Mouse (Mus musculus): Measurements from ENCODE around the gene Ost4. TPM values are rescaled to one million over a fixed set of nuclear protein-coding genes. Genes with fewer than 3 reads are reported as not detected.

Gene Ost4
- polyA plus RNA-seq, 1 experiment from 2014 or later = 472 TPM

GRCm38 (mm10) chr5:30934725-30935461, 27.3 kb upstream of the Ost4 start:
- H3K9me3 ChIP-seq (ENCODE audit: low read depth, low read length) = no peaks in the 10 kb centered on the region
- no peak overlapping the region for H3K4me3 ChIP-seq (ENCODE audit: low read depth, low read length)
- no peak for DNase-seq
- no peak for ATAC-seq (ENCODE audit: insufficient read depth)
- H3K4me1 ChIP-seq (ENCODE audit: insufficient read depth) = no peaks in the 10 kb centered on the region
- 90% methylated on average over 5 of the region's 5 CpGs for WGBS
- no peaks in the 10 kb centered on the region for H3K36me3 ChIP-seq (ENCODE audit: insufficient read depth)
- no peak overlapping the region for H3K9ac ChIP-seq
- H3K4me2 ChIP-seq = no peak overlapping the region
- H3K27ac ChIP-seq (ENCODE audit: low read depth) = no peak overlapping the region
- H3K27me3 ChIP-seq (ENCODE audit: insufficient read depth, low read length) = no peaks in the 10 kb centered on the region
- TF ChIP-seq CTCF (IDR thresholded peaks at IDR 0.05; ENCODE audit: low read depth) = peak; percentile 15; the same call in 1 of the 2 replicates

DNA sequence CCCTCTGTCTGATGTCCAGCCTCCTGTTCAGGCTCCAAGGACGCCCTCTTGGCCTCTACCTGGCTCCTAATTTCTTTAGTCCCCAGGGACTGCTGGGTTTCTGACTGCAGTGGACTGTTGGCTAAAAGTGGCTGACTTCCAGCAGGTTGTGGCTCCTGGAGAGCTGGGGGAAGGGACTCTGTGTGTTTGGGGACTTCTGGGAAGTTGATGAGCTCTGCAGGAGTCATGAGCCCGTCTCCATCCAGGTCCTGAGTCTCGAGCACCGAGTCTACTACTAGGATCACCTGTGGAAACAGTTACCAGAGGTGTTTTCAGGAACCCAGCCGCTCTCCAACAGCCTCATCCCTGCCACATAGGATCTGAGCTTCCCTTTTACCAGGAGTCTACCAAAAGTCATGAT, 26.1 kb upstream of the Ost4 start:
- no peak for ATAC-seq (ENCODE audit: insufficient read depth)
- 60% methylated on average over 5 of the region's 5 CpGs for WGBS

DNA sequence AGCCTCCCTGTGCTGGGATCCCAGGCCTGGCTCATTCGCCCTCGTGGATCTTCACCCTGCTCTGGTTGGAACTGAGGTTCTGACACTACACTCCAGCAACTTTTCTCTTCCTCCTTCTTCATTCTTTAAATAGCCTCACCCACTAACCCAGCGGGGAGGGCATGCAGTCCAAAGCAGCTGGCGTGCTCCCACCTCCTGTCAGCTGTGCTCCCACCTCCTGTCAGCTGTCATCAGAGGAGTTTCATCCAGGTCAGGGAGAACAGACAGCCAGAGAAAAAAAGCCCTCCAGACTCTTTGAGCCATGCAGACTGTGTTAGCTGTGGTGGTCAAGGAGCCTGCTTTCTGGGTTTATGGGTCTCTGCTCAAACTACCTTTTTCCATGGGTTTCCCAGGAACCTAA, 23.8 kb upstream of the Ost4 start:
- H3K9ac ChIP-seq = no peak overlapping the region
- no peak for TF ChIP-seq CTCF (IDR thresholded peaks at IDR 0.05; ENCODE audit: low read depth)
- no peak overlapping the region for H3K4me3 ChIP-seq (ENCODE audit: low read depth, low read length)
- H3K4me2 ChIP-seq = no peak overlapping the region
- H3K4me1 ChIP-seq (ENCODE audit: insufficient read depth) = no peaks in the 10 kb centered on the region
- DNase-seq (no peak), ATAC-seq (ENCODE audit: insufficient read depth) (no peak)
- H3K9me3 ChIP-seq (ENCODE audit: low read depth, low read length) = no peaks in the 10 kb centered on the region
- H3K27me3 ChIP-seq (ENCODE audit: insufficient read depth, low read length) = no peaks in the 10 kb centered on the region
- no peak overlapping the region for H3K27ac ChIP-seq (ENCODE audit: low read depth)
- WGBS = 75% methylated on average over 4 of the region's 4 CpGs
- H3K36me3 ChIP-seq (ENCODE audit: insufficient read depth) = no peaks in the 10 kb centered on the region

More for the DNA sequence above, 26.1 kb upstream of the Ost4 start:
- Histone ChIP-seq H3K36me3 (ENCODE audit: insufficient read depth) (no peaks in the 10 kb centered on the region), H3K9me3 (ENCODE audit: low read depth, low read length) (no peaks in the 10 kb centered on the region), H3K9ac (no peak overlapping the region), H3K4me2 (no peak overlapping the region), H3K4me3 (ENCODE audit: low read depth, low read length) (no peak overlapping the region), H3K27ac (ENCODE audit: low read depth) (no peak overlapping the region), H3K27me3 (ENCODE audit: insufficient read depth, low read length) (no peaks in the 10 kb centered on the region), H3K4me1 (ENCODE audit: insufficient read depth) (no peaks in the 10 kb centered on the region)
- DNase-seq = no peak
- no peak for TF ChIP-seq CTCF (IDR thresholded peaks at IDR 0.05; ENCODE audit: low read depth)

DNA sequence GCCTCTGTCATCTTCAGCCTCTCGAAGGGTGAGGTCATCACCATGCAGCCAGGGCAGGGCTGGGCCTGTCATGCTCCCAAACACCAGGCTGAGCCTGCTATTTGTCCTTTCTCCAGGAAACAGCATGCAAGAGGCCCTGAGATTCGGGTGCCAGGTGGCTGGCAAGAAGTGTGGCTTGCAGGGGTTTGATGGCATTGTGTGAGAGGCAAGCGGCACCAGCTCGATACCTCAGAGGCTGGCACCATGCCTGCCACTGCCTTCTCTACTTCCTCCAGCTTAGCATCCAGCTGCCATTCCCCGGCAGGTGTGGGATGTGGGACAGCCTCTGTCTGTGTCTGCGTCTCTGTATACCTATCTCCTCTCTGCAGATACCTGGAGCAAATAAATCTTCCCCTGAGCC, 23.3 kb upstream of the Ost4 start:
- ATAC-seq (ENCODE audit: insufficient read depth) (no peak), DNase-seq (no peak)
- Histone ChIP-seq H3K27me3 (ENCODE audit: insufficient read depth, low read length) (no peaks in the 10 kb centered on the region), H3K36me3 (ENCODE audit: insufficient read depth) (no peaks in the 10 kb centered on the region), H3K4me3 (ENCODE audit: low read depth, low read length) (no peak overlapping the region), H3K27ac (ENCODE audit: low read depth) (no peak overlapping the region), H3K9ac (no peak overlapping the region), H3K9me3 (ENCODE audit: low read depth, low read length) (no peaks in the 10 kb centered on the region), H3K4me1 (ENCODE audit: insufficient read depth) (no peaks in the 10 kb centered on the region), H3K4me2 (no peak overlapping the region)
- TF ChIP-seq CTCF (IDR thresholded peaks at IDR 0.05; ENCODE audit: low read depth) = no peak
- WGBS = 76% methylated on average over 6 of the region's 6 CpGs

GRCm38 (mm10) chr5:30930121-30930520, 22.5 kb upstream of the Ost4 start:
- no peak overlapping the region for H3K9ac ChIP-seq
- H3K36me3 ChIP-seq (ENCODE audit: insufficient read depth) = no peaks in the 10 kb centered on the region
- 34% methylated on average over 4 of the region's 4 CpGs for WGBS
- no peaks in the 10 kb centered on the region for H3K27me3 ChIP-seq (ENCODE audit: insufficient read depth, low read length)
- H3K4me2 ChIP-seq = no peak overlapping the region
- H3K4me1 ChIP-seq (ENCODE audit: insufficient read depth) = no peaks in the 10 kb centered on the region
- peak; percentile 73 for TF ChIP-seq CTCF (IDR thresholded peaks at IDR 0.05; ENCODE audit: low read depth)
- no peak overlapping the region for H3K27ac ChIP-seq (ENCODE audit: low read depth)
- H3K4me3 ChIP-seq (ENCODE audit: low read depth, low read length) = no peak overlapping the region
- H3K9me3 ChIP-seq (ENCODE audit: low read depth, low read length) = no peaks in the 10 kb centered on the region
- ATAC-seq (ENCODE audit: insufficient read depth) = no peak
- peak; percentile 88 for DNase-seq

DNA sequence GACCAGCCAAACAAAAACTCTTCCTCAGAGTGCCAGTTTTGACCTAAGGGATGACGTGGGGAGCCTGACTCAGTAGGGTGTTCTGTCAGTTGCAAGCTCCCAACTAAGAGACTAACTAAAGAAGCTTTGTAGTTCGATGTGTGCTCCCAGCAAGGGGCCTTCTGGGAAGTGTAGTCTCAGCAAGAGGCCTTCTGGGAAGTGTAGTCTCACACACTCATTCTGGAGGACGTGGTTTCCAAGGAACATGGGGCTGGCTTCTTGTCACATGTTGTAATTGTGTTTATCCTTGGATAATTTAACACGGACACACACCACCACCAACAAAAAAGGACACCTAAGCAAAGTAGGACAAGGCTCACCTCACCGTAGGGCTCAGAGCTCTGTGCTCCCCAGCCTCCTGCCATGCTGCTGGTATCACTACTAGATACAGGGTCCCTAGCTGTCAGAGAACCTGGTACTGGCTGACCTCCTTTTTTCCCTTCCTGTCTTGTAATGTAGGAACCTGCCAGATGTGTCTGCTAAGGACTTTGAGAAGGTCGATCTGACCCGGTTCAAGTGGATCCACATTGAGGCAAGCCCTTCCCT, 20.4 kb upstream of the Ost4 start:
- ATAC-seq (ENCODE audit: insufficient read depth) (peak; percentile 39; the same call in 1 of the 2 replicates), DNase-seq (peak; percentile 64)
- H3K4me3 ChIP-seq (ENCODE audit: low read depth, low read length) = no peak overlapping the region
- 39% methylated on average over 7 of the region's 7 CpGs for WGBS
- no peak overlapping the region for H3K9ac ChIP-seq
- H3K9me3 ChIP-seq (ENCODE audit: low read depth, low read length) = no peaks in the 10 kb centered on the region
- no peaks in the 10 kb centered on the region for H3K27me3 ChIP-seq (ENCODE audit: insufficient read depth, low read length)
- no peaks in the 10 kb centered on the region for H3K4me1 ChIP-seq (ENCODE audit: insufficient read depth)
- H3K36me3 ChIP-seq (ENCODE audit: insufficient read depth) = no peaks in the 10 kb centered on the region
- no peak for TF ChIP-seq CTCF (IDR thresholded peaks at IDR 0.05; ENCODE audit: low read depth)
- H3K4me2 ChIP-seq = peak overlapping the region; percentile 42
- H3K27ac ChIP-seq (ENCODE audit: low read depth) = no peak overlapping the region

- Histone ChIP-seq H3K27me3 (ENCODE audit: insufficient read depth, low read length) (no peaks in the 10 kb centered on the region), H3K27ac (ENCODE audit: low read depth) (no peak overlapping the region), H3K4me2 (no peak overlapping the region), H3K9me3 (ENCODE audit: low read depth, low read length) (no peaks in the 10 kb centered on the region), H3K36me3 (ENCODE audit: insufficient read depth) (no peaks in the 10 kb centered on the region; the same call in 1 of the 2 replicates), H3K4me1 (ENCODE audit: insufficient read depth) (0 out of 2 replicates have a peak, but pooled peaks cover 6% of the 10 kb centered on the region), H3K9ac (no peak overlapping the region), H3K4me3 (ENCODE audit: low read depth, low read length) (no peak overlapping the region)
- ATAC-seq (ENCODE audit: insufficient read depth) = no peak
- WGBS = 77% methylated on average over 2 of the region's 2 CpGs
- no peak for DNase-seq
- no peak for TF ChIP-seq CTCF (IDR thresholded peaks at IDR 0.05; ENCODE audit: low read depth)
Observed at GRCm38 (mm10) chr5:30926073-30926472, 18.5 kb upstream of the Ost4 start.
